Mouse (Mus musculus): Measurements from ENCODE around the gene Gpr4.

Gpr4 gene

DNA sequence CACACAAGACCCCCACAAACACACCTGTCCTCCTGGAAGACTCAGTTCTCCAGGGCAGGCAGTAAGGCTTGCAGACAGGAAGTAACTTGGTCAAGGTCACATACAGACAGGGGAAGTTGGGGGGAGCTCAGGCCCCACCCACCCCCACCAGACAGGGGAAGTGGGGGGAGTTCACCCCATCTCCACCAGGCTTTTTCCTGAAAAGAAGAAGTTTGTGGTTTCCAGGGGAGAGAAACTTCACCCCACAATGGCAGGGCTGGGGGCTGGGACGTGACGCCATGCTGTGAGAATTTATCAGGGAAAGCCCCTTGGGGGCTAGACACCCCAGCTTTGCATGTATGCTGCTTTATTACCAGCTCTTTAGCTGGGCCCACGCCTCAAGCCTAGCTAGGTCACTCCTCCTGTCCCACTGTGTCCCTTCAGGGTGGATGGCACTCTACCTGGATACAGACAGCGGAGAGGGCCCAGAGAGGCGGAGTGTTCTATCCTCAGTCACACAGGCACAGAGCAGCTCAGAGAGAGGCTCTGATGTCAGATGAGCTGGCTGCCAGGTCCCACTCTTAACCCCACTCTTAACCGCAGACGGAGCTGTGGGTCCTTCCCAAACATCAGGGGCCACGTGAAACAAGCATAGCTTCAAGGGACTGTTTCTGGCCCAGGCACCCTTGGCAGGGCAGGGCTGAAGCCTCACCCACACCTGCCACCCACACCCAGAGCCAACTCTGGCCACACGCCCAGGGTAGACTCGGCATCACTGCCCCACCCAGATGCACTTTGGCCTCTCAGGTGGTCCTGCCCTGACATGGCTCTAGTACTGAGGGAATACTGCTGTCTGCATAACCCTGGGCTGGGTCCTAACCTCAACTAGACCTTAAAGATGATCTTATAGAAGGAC lies 53.8 kb downstream of the Gpr4 start:
- DNase-seq (ENCODE audit: low spot score), result no peak

DNA sequence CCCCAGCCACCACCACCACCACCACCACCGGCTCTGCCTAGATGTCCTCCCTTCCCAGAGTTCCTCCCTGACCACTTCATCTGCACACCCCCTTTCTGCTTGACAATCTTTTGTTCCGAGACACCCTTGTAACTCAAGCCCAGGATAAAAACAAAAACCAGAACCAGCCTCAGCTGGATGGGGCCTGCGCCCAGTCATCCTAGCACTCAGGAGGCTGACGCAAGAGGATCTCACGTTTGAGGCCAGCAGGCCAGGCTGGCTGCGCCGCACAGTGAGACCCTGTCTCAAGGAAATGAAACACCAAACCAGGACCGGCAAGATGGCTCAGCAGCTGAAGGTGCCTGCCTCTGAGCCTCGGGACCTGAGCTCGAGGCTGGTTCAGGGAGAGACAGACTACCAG lies 54.7 kb downstream of the Gpr4 start:
- DNase-seq (ENCODE audit: low spot score), result no peak

DNA sequence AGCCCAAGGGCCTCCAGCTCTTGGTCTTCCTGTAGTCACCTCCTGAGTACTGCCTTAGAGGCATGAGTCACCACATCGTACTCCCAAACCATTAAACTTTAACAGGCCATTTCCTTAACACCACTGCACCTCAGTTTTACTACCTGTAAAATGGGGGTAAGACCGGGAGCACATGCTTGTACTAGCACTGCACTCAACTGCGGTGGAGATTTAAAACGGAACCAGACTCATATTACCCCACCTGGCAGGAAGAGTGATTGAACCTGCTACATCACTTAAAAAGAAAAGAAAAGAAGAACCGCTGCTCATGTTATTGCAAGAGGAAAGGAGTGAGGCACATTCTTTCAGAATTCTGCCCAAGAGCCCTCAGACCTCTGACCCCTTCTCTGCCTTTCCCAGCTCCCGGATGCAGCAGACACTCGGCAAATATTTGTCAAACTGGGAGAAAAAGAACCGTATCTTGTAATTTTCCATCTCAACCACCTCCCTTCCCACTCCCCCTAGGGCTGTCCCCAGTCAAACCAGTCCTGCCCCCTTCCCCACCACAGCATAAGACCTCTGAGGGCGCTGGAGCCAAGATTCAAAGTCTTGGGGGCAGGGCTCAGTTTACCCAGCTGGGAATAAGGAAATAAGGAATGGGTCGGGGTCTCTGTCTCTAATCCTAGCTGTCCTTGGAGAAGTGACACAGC lies 56.8 kb downstream of the Gpr4 start:
- DNase-seq (ENCODE audit: low spot score), result no peak

DNA sequence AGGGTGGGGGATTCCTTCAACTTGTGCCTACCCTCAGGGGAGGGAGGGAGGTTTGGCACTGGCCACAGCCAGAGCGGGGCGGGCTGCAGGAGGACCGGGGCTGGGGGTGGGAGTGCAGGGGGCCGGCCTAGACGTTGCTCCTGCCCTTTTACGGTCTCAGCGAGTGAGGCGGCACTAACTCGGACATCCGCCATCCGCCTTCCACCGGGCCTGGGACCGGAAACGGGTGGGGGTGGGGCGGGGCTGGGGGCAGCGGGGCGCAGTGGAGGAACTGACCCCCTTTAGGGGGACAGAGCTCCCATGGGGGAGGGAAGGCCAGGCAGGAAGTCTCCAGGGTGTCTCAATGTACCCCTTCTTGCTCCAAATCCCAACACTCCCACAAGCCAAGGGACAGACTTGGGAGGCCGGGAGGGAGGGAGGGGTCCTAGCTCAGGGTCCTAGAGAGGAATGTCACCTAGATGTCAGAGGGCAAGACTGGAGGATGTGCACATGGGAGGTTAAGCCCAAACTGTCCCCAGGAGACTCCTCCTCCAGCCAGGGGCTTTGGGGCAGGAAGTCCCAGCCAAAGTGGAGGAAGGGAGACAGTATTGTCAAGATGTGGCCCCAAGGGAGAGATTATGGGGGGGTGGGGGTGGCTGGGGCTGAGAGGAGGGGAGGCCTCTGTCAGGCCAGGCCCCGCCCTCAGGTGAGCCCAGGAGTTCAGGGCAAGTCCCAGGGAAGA lies 57.5 kb downstream of the Gpr4 start:
- DNase-seq (ENCODE audit: low spot score), result no peak

DNA sequence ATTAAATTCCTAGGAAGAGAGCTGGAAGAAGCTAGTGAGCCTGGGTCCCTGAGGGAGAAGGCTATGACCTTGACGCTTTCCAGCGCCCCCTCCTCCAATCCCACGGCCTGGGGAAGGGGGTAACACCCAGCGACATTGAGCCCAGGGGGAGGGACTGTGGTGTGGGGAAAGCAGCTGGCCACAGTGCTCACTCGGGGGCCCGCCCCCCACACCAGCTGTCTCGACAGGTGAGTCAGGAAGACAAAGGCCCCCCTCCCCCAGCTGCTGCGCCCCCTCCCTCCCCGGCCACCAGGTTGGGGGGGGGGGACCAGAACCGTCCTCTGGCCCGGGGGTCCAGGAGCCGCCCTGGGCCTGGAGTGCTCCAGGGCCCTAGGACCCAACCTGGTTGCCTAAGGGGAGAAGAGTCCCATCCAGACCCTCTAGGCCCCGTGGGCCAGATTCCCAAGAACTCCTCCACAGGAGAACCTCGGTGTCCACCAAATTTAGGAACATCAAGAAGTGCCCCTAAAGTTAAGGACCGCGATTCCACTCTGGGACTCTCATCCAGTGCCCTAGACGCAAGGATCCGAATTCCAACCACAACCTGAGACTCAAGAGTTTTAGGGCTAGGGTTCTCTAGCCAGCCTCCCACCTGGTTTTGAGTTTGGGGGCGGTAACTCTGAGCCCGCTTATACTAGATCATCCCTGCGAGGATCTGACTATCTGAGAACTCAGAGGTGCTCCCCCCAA lies 58.3 kb downstream of the Gpr4 start:
- DNase-seq (ENCODE audit: low spot score), result no peak

DNA sequence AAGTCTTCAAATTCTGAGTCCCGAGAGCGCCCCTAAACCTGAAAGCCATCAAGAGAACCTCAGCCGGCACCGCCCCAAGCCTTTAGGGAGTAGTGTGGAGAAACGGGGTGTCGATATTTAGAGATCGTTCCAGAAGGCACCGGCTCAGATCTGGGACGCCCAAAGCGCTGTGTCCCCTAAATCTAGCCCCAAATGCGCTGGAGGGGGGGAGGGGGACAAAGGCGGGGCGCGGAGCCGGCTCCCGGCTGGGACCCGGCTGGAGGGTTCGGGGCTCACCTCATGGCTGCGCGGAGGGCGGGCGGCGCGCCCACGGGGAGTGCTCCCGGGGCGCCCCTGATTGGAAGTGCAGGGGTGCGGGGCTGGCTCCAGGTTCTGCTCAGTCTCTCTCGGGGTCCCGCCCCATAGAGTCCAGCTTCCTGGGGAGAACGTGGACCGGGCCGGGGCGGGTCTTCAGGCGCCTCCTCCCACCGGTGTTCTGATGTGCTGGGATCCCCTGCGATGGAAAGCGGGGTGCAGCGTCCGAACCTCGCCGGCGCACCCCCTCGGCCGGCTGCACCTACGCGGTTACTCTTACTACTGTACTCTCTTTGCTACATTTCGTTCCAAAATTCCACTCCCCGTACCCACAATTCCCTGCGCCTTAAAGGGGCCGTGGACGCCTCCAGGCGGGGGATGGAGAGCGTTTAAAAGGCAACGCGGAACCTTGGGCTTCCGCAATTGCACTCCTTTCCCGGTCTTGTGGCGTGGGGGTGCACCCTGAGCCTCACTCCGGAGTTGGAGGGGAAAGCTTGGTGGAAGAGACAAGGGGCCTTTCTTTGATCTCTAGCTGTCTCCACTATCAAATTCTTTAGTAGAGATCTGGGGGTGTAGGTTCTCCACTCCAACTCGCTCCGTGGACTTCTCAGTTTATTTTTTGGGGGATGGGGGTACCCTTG lies 59.2 kb downstream of the Gpr4 start, which contains the start of gene Vasp:
Gene Vasp (minus strand): TSS at position 580 of the 935 bp plus-strand sequence.
- DNase-seq (ENCODE audit: low spot score), result peak; percentile 80

DNA sequence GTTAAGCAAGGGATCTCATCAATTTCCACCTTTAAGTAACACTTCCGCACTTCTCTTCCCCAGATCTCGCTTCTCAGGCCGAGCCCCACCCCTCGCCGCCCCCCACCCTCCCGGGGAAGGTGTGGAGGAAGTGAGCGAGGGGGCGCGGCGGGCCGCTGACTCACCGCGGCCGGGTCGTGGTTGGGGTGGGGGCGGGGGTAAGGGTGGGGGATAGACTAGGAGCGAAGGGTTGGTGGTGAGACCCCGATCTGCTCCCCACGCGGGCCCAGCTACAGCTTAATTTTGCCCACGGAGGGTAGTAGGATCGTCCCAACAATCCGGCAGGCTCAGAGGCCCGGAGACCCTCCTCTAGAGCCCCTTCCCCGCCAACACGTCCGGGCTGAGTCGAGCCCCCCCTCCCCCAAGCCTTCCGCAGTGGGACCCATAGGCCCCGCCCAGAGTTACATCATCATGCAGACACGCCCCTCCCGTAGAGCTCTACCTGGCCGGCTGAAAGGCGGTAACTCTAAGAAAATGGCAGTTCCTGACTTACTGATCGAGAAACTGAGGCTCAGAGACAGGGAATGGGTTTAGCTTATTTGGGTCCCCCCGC lies 59.9 kb downstream of the Gpr4 start:
- no peak for DNase-seq (ENCODE audit: low spot score)
